Mouse (Mus musculus) MEL (cell line): ENCODE data around the gene Nras. TPM values are rescaled to one million over a fixed set of nuclear protein-coding genes. Genes with fewer than 3 reads are reported as not detected.

ENCODE experiments used
- DNase-seq: peaks from one replicate; pipeline ENCODE4 v3.0.0; 2011; ENCODE audit warnings: low read depth, low spot score
- H3K27ac ChIP-seq: 2 replicates; pipeline ENCODE4 v1.5.1; 2012; ENCODE audit warnings: low read depth, mild to moderate bottlenecking, control low read depth, low read length, moderate library complexity; ENCODE audit not compliant: control insufficient read depth
- H3K27me3 ChIP-seq, 2 experiments: fragments of 150-350 bp in 1 of 2; sonication (generic) in 1 of 2; 2 replicates each; pipeline ENCODE4 v1.6.1; 2012; ENCODE audit warnings: low read length in 2 of 2, mild to moderate bottlenecking in 2 of 2, improper control_type of control experiment in 1 of 2, moderate library complexity in 1 of 2; ENCODE audit not compliant: insufficient read depth in 2 of 2, control insufficient read depth in 1 of 2
- H3K36me3 ChIP-seq, 2 experiments: 2 replicates each; pipeline ENCODE4 v1.6.1; 2012 to 2014; ENCODE audit warnings: low read length in 2 of 2, improper control_type of control experiment in 1 of 2, inconsistent platforms in 1 of 2, mild to moderate bottlenecking in 1 of 2; ENCODE audit not compliant: insufficient read depth in 2 of 2, control insufficient read depth in 1 of 2
- H3K4me1 ChIP-seq, 2 experiments: fragments of 150-350 bp in 1 of 2; sonication (generic) in 1 of 2; 2 replicates each; pipeline ENCODE4 v1.6.1; 2012; ENCODE audit warnings: low read length in 2 of 2, improper control_type of control experiment in 1 of 2, mild to moderate bottlenecking in 1 of 2; ENCODE audit not compliant: insufficient read depth in 2 of 2, control insufficient read depth in 1 of 2
- H3K4me3 ChIP-seq, 2 experiments: fragments of 150-350 bp in 1 of 2; sonication (generic) in 1 of 2; 2 replicates each; pipeline ENCODE4 v1.5.1; 2012; ENCODE audit warnings: low read depth in 2 of 2, low read length in 2 of 2, mild to moderate bottlenecking in 2 of 2, moderate library complexity in 2 of 2, control low read depth in 1 of 2, improper control_type of control experiment in 1 of 2; ENCODE audit not compliant: control insufficient read depth in 1 of 2, insufficient read depth in 1 of 2
- H3K79me2 ChIP-seq: 2 replicates; pipeline ENCODE4 v1.6.1; 2012; ENCODE audit warnings: mild to moderate bottlenecking, low read length, moderate library complexity; ENCODE audit not compliant: control insufficient read depth, poor library complexity, insufficient read depth
- H3K9ac ChIP-seq: 2 replicates; pipeline ENCODE4 v1.6.1; 2012; ENCODE audit warnings: low read depth, mild to moderate bottlenecking, control low read depth, low read length, moderate library complexity; ENCODE audit not compliant: control insufficient read depth, poor library complexity, severe bottlenecking
- H3K9me3 ChIP-seq: fragments of 150-350 bp; sonication (generic); replicated peaks from 2 replicates; pipeline ENCODE4 v1.6.1; 2012; ENCODE audit warnings: mild to moderate bottlenecking, low read length, improper control_type of control experiment, moderate library complexity; ENCODE audit not compliant: insufficient read depth
- BHLHE40 ChIP-seq: IDR thresholded peaks from 2 replicates; pipeline ENCODE4 v1.6.1; 2012; ENCODE audit warnings: low read depth, mild to moderate bottlenecking, inconsistent platforms, low read length, improper control_type of control experiment, borderline replicate concordance
- CHD1 ChIP-seq: IDR thresholded peaks from 2 replicates; pipeline ENCODE4 v1.6.1; 2012; ENCODE audit warnings: low read depth, mild to moderate bottlenecking, inconsistent platforms, low read length, improper control_type of control experiment
- CHD2 ChIP-seq: IDR thresholded peaks from 2 replicates; pipeline ENCODE4 v1.6.1; 2011; ENCODE audit warnings: low read length, improper control_type of control experiment
- E2F4 ChIP-seq: IDR thresholded peaks from 2 replicates; pipeline ENCODE4 v1.6.1; 2011; ENCODE audit warnings: low read depth, low read length, improper control_type of control experiment, borderline replicate concordance
- ELF1 ChIP-seq: IDR thresholded peaks from 2 replicates; pipeline ENCODE4 v1.6.1; 2014; ENCODE audit warnings: low read depth, mild to moderate bottlenecking, inconsistent platforms, low read length, improper control_type of control experiment, moderate library complexity
- EP300 ChIP-seq, 2 experiments: IDR thresholded peaks; 2 replicates each; pipeline ENCODE4 v1.6.1; 2011; ENCODE audit warnings: improper control_type of control experiment in 2 of 2, low read length in 2 of 2, low read depth in 1 of 2, mild to moderate bottlenecking in 1 of 2
- ETS1 ChIP-seq: IDR thresholded peaks from 2 replicates; pipeline ENCODE4 v1.6.1; 2012; ENCODE audit warnings: low read depth, mild to moderate bottlenecking, inconsistent platforms, low read length, improper control_type of control experiment, moderate library complexity
- HCFC1 ChIP-seq: IDR thresholded peaks from 2 replicates; pipeline ENCODE4 v1.6.1; 2012; ENCODE audit warnings: low read depth, mild to moderate bottlenecking, inconsistent platforms, low read length, improper control_type of control experiment, moderate library complexity
- JUND ChIP-seq: IDR thresholded peaks from 2 replicates; pipeline ENCODE4 v1.6.1; 2011; ENCODE audit warnings: low read depth, mild to moderate bottlenecking, improper control_type of control experiment, low read length
- MAFK ChIP-seq: IDR thresholded peaks from 2 replicates; pipeline ENCODE4 v1.6.1; 2011; ENCODE audit warnings: low read depth, mild to moderate bottlenecking, low read length, improper control_type of control experiment, borderline replicate concordance
- MAZ ChIP-seq: IDR thresholded peaks from 2 replicates; pipeline ENCODE4 v1.6.1; 2012; ENCODE audit warnings: low read depth, mild to moderate bottlenecking, inconsistent platforms, low read length, improper control_type of control experiment
- MXI1 ChIP-seq: IDR thresholded peaks from 2 replicates; pipeline ENCODE4 v1.6.1; 2011; ENCODE audit warnings: mild to moderate bottlenecking, low read depth, low read length, improper control_type of control experiment
- MYB ChIP-seq: IDR thresholded peaks from 2 replicates; pipeline ENCODE4 v1.6.1; 2011; ENCODE audit warnings: mild to moderate bottlenecking, low read depth, low read length, improper control_type of control experiment
- MYC ChIP-seq: IDR thresholded peaks from 2 replicates; pipeline ENCODE4 v1.6.1; 2011; ENCODE audit warnings: low read depth, mild to moderate bottlenecking, low read length, improper control_type of control experiment, moderate library complexity
- NRF1 ChIP-seq: IDR thresholded peaks from 2 replicates; pipeline ENCODE4 v1.6.1; 2014; ENCODE audit warnings: low read depth, mild to moderate bottlenecking, inconsistent platforms, low read length, improper control_type of control experiment, moderate library complexity; ENCODE audit not compliant: poor library complexity, insufficient read depth, severe bottlenecking
- POLR2A ChIP-seq, 2 experiments: IDR thresholded peaks; 2 replicates each; pipeline ENCODE4 v1.6.1; 2011 to 2012; ENCODE audit warnings: low read length in 2 of 2, mild to moderate bottlenecking in 2 of 2, control low read depth in 1 of 2, improper control_type of control experiment in 1 of 2, low read depth in 1 of 2, moderate library complexity in 1 of 2; ENCODE audit not compliant: control insufficient read depth in 1 of 2, insufficient read depth in 1 of 2, poor library complexity in 1 of 2
- POLR2AphosphoS5 ChIP-seq: IDR thresholded peaks from 2 replicates; pipeline ENCODE4 v1.6.1; 2012; ENCODE audit warnings: low read depth, borderline replicate concordance, mild to moderate bottlenecking, inconsistent platforms, low read length, moderate library complexity, mixed read lengths
- RCOR1 ChIP-seq: IDR thresholded peaks from 2 replicates; pipeline ENCODE4 v1.6.1; 2012; ENCODE audit warnings: low read depth, mild to moderate bottlenecking, inconsistent platforms, low read length, improper control_type of control experiment
- SIN3A ChIP-seq: IDR thresholded peaks from 2 replicates; pipeline ENCODE4 v1.6.1; 2012; ENCODE audit warnings: low read length, improper control_type of control experiment, inconsistent platforms
- TBP ChIP-seq: IDR thresholded peaks from 2 replicates; pipeline ENCODE4 v1.8.0; 2011; ENCODE audit warnings: low read depth, low read length, improper control_type of control experiment
- TCF12 ChIP-seq: IDR thresholded peaks from 2 replicates; pipeline ENCODE4 v1.6.1; 2014; ENCODE audit warnings: low read depth, mild to moderate bottlenecking, inconsistent platforms, low read length, improper control_type of control experiment, moderate library complexity
- USF1 ChIP-seq: IDR thresholded peaks from 2 replicates; pipeline ENCODE4 v1.6.1; 2014; ENCODE audit warnings: low read depth, mild to moderate bottlenecking, inconsistent platforms, low read length, improper control_type of control experiment, moderate library complexity
- USF2 ChIP-seq, 2 experiments: IDR thresholded peaks; 2 replicates each; pipeline ENCODE4 v1.6.1; 2011 to 2012; ENCODE audit warnings: improper control_type of control experiment in 2 of 2, low read length in 2 of 2, borderline replicate concordance in 1 of 2, inconsistent platforms in 1 of 2, low read depth in 1 of 2, mild to moderate bottlenecking in 1 of 2; ENCODE audit not compliant: insufficient read depth in 1 of 2
- ZC3H11A ChIP-seq: IDR thresholded peaks from 2 replicates; pipeline ENCODE4 v1.6.1; 2012; ENCODE audit warnings: low read depth, mild to moderate bottlenecking, inconsistent platforms, low read length, improper control_type of control experiment
- ZKSCAN1 ChIP-seq: IDR thresholded peaks from 2 replicates; pipeline ENCODE4 v1.6.1; 2012; ENCODE audit warnings: low read depth, mild to moderate bottlenecking, inconsistent platforms, low read length, improper control_type of control experiment, moderate library complexity
- polyA plus RNA-seq, 2 experiments: library from polyadenylated mRNA; stranded (reverse) in 1 of 2; unstranded in 1 of 2; fragments of >175 nt in 1 of 2; fragments of >200 nt in 1 of 2; gene quantifications; 2 replicates each; pipeline versions ENCODE4 v1.2.1 to v1.2.4; 2012; ENCODE audit warnings: low replicate concordance in 2 of 2, low read depth in 1 of 2; ENCODE audit not compliant: insufficient read length in 2 of 2, insufficient read depth in 1 of 2, missing spikeins in 1 of 2
- total RNA-seq: library from RNA; depleted of rRNA; stranded (reverse); fragments of 300-350 nt; gene quantifications from 2 replicates; pipeline ENCODE4 v1.2.3, GENCODE M21; 2012

Nras gene
- total and polyA plus RNA-seq, 3 experiments, result 92.0 to 193 (median 95.3) TPM

DNA sequence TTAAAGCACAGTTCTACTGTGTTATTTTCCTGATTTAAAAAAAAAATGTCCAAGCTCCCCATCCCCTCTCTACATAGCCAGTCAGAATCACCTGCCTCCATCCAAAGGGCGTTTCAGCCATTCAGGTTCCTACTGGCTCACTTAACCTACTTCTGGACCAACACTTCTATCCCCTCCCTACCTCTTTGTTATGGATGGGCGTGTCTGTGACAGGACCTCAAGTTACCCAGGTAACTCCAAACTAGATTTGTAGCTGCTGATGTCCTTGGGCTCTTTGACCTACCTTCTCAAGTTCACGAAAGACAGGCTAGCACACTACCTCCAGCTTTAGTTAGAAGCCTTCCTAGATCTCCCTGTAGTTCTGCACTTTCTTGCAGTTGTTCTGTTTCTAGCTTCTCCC lies 27.9 kb downstream of the Nras start:
- DNase-seq, result no peak
- H3K4me3 ChIP-seq, result no peak overlapping the region
- H3K79me2 ChIP-seq, result no peaks in the 10 kb centered on the region

GRCm38 (mm10) chr3:103091753-103092152 lies 33.7 kb downstream of the Nras start:
- DNase-seq, result peak; percentile 59
- Histone ChIP-seq H3K79me2 (no peaks in the 10 kb centered on the region), H3K9ac (no peak overlapping the region), H3K9me3 (no peaks in the 10 kb centered on the region), H3K36me3 (peaks cover 0 to 7% of the 10 kb centered on the region in 2 experiments; a peak in 2 of 4 replicates), H3K27me3 (no peaks in the 10 kb centered on the region), H3K27ac (no peak overlapping the region), H3K4me1 (peaks cover 0 to 7% of the 10 kb centered on the region in 2 experiments; a peak in 3 of 4 replicates), H3K4me3 (no peak overlapping the region)
- TF ChIP-seq USF2 (IDR thresholded peaks at IDR 0.05; ENCODE audit: borderline replicate concordance in 1 of 2, insufficient read depth in 1 of 2, low read depth in 1 of 2, low read length in 2 of 2) (no peak), JUND (no peak)

More for the DNA sequence above, 27.9 kb downstream of the Nras start:
- TF ChIP-seq TBP (no peak), MYB (no peak), POLR2A (IDR thresholded peaks at IDR 0.05; ENCODE audit: control insufficient read depth in 1 of 2, insufficient read depth in 1 of 2, low read depth in 1 of 2, low read length in 2 of 2, poor library complexity in 1 of 2) (no peak), EP300 (IDR thresholded peaks at IDR 0.05; ENCODE audit: low read depth in 1 of 2, low read length in 2 of 2) (no peak), MAFK (no peak), MAZ (no peak), SIN3A (no peak), CHD1 (no peak)
- H3K4me1 ChIP-seq, result no peaks in the 10 kb centered on the region
- H3K27me3 ChIP-seq, result peaks cover 4 to 7% of the 10 kb centered on the region in 2 experiments; a peak in 2 of 4 replicates
- no peak overlapping the region for H3K27ac ChIP-seq
- no peaks in the 10 kb centered on the region for H3K9me3 ChIP-seq
- H3K36me3 ChIP-seq, result no peaks in the 10 kb centered on the region
- no peak overlapping the region for H3K9ac ChIP-seq

- Histone ChIP-seq H3K9ac (no peak overlapping the region), H3K27ac (no peak overlapping the region), H3K9me3 (no peaks in the 10 kb centered on the region), H3K4me3 (no peak overlapping the region), H3K4me1 (no peaks in the 10 kb centered on the region)
- DNase-seq, result no peak
- no peak for TF ChIP-seq CHD2
- no peak for TF ChIP-seq CHD1
- TF ChIP-seq USF1, result no peak
- TF ChIP-seq ZC3H11A, result no peak
- TF ChIP-seq E2F4, result no peak
- TF ChIP-seq ZKSCAN1, result no peak
- TF ChIP-seq JUND, result no peak
- no peak for TF ChIP-seq TBP
- no peak for TF ChIP-seq POLR2AphosphoS5
- no peak for TF ChIP-seq BHLHE40
- no peak for TF ChIP-seq ELF1
- TF ChIP-seq RCOR1, result no peak
- TF ChIP-seq HCFC1, result no peak
- TF ChIP-seq MYC, result no peak
- TF ChIP-seq ETS1, result no peak
- TF ChIP-seq SIN3A, result no peak
- no peak for TF ChIP-seq NRF1
- no peak for TF ChIP-seq MXI1
- no peak for TF ChIP-seq TCF12
- TF ChIP-seq, all 39 proteins: peak for 0
- no peaks in the 10 kb centered on the region for H3K27me3 ChIP-seq
- no peaks in the 10 kb centered on the region; the same call in 1 of the 2 replicates for H3K79me2 ChIP-seq
- H3K36me3 ChIP-seq, result peaks cover 0 to 5% of the 10 kb centered on the region in 2 experiments; a peak in 2 of 4 replicates
These were observed 40.6 kb downstream of the Nras start for GRCm38 (mm10) chr3:103098662-103099061.
